Mouse (Mus musculus): ENCODE measurements around the gene Phf21a.

The Phf21a gene

DNA sequence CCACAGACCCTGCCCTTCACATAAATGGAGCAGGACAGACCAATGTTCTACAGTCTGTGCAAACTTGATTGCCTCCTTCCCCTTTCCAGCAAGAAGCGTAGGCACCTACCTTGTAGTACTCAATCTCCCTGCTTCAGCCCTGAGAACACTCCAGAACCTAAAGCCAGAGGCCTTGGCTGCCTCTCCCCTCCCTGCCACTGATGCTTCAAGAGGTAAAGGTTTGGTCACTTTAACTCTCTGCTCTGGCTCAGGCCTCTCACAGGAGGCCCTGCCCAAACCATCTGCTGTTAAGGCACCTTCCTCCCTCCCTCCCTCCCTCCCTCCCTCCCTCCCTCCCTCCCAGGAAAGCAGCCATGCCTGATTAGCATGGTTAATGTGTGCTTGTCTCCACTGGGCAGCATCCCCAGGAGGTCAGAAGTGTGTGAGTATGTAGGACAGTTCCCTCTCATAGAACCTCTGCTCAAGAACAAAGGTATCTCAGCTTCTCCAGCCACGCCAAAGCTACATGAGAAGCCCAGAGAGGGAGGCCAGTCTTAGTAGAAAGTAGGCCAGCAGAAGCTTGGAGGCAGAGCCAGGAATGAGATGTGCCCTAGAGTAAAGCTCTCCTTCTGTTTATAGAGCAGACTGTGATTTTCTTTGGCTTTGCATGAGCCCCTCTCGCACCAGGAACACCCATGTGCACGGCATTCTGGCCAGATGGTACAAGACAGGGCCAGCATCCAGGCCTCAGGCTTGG lies 309.8 kb downstream of the Phf21a start:
- DNase-seq (ENCODE audit: low spot score in 2 of 2), result no peak

DNA sequence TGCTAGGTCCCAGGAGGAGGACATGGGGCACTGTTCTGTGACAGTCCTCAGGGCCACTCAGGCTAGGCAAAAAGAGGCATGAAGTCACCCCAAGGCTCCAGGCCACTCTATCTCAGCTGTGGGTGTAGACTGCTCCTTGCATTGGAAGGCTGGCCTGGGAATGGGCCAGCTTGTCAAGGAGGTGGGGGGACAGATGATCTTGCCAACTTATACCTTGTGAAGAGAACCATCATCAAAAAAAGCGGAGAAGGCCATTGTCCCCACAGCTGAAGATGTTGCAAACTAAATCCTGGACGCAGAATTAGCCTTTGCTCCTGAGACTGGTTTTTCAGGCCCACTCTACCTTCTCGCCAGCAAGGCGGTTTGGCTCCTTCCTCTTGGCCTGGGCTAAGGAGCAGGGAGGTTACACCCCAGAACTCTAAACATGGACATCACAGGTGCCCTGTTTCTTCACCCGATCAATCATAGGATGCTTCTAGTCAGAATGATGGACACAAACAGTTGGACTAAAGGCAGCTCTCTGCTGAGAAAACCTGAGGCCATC lies 310.9 kb downstream of the Phf21a start:
- no peak for DNase-seq (ENCODE audit: low spot score in 2 of 2)

DNA sequence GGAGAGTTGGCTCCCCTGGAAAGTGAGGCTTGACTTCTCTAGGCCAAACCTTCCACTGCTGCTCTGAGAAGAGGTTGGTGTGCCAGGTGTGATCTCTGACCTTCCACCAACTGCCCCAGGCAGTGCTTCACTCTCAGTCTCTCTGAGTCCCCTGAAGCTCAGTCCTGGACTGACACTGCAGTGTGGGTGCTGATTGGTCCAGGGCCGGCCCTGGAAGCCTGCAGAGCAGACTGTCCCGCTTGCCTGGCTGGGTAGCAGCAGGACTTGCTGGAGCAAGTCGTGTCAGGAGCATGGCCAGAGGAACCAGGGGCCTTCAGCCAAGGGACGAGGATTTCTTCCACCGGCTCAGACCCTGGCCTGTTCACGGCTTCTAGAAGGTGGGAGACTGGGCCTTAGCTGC lies 311.8 kb downstream of the Phf21a start:
- DNase-seq (ENCODE audit: low spot score in 2 of 2), result no peak

DNA sequence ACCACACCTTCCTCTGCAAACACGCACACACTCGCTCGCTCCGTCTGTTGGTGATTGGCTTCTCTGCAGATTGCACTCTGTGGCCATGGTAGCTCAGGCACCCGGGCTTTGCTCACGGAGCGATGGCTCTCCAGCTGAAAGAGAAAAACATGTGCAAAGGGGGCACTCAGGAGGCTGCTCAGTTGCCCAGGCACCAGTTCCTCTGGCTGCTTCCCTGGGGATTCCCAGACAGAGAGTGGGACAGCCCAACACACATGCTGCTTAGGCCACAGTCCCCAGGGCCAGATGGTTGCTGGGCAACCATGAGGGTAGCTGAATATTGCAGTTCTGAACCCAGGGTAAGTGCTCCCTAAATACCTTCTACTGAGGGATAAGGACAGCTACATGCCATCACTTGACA lies 312.8 kb downstream of the Phf21a start:
- no peak for DNase-seq (ENCODE audit: low spot score in 2 of 2)

DNA sequence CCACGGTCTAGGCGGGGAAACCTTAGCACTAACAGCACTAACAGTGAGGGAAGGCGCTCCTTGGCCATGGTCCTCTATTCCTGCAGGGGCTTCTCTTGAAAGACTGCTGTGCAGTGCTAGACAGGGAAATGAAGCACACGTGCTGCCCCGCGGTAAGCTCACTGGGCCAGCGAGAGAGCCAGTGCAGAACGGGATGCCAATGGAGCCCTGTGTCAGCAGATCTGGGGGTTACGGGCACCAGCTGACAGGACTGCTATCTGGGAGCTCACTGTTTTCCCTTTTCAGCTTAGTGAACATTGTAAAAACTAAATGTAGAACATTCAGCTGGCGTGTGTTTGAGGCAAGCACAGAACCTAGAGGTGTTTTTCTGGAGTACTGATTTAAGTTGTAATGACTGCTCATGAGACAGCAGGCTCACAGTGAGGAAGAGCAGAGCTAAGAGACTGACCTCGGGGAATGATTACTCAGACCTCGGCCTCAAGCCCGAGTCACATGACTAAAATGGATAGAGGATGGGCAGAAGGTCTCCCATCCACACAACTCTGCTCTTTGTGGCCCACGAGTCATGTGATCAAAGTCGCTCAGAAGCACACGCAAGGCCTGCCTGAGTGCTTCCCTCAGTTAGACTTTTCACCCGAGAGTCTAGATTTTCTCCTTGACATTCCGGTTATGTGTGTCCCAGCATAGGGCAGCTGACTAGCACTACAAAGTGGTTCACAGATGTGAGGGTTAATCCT lies 315.6 kb downstream of the Phf21a start:
- no peak for DNase-seq (ENCODE audit: low spot score in 2 of 2)

DNA sequence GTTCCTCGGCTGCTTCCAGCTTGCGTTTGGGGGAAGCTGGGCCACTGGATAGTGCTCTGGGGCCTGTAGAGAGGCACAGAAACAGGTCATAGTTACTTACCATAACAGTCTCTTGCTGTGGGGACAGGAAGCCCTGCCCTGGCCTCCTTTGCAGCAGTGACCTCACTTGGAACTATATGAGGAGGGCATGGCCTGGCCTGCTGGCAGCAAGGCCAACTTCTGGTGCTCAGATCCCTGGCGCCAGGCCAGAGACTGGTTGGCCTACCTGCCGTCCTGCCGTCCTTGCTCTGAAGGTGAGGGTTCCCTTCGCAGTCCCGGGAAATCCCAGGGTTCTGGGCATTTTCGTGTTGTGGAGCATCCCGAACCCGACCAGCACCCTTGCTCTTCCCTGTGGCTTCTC lies 318.8 kb downstream of the Phf21a start:
- no peak for DNase-seq (ENCODE audit: low spot score in 2 of 2)

All from frontal cortex, postnatal 25 days (tissue).